Mouse (Mus musculus) lung, embryonic 14.5 days (tissue): ENCODE measurements at regions not wholly inside any gene's neighbourhood (a gene's known extent, or its start where the extent isn't known, plus 50 kb on each side); places are given as distances from the start of the nearest gene placed in this dataset.

Source experiments
- ATAC-seq: fragments of 200-750 bp; cut with Nextera tagmentation; 2 replicates; pipeline ENCODE4 v1.8.0; 2017; ENCODE audit warnings: mild to moderate bottlenecking, moderate TSS enrichment, moderate library complexity; ENCODE audit not compliant: insufficient read depth
- DNase-seq: peaks from one replicate; pipeline ENCODE4 v3.0.0-alpha.2; 2015
- H3K27ac ChIP-seq: fragments of 300-500 bp; sonication (generic); 2 replicates; pipeline ENCODE4 v1.5.1; 2014; ENCODE audit warnings: low read depth, mild to moderate bottlenecking, moderate library complexity
- H3K27me3 ChIP-seq: fragments of 300-500 bp; sonication (generic); 2 replicates; pipeline ENCODE4 v1.6.1; 2014; ENCODE audit warnings: low read length, control low read depth; ENCODE audit not compliant: insufficient read depth
- H3K36me3 ChIP-seq: fragments of 300-500 bp; sonication (generic); 2 replicates; pipeline ENCODE4 v1.6.1; 2014; ENCODE audit warnings: control low read depth; ENCODE audit not compliant: insufficient read depth
- H3K4me1 ChIP-seq: fragments of 300-500 bp; sonication (generic); 2 replicates; pipeline ENCODE4 v1.6.1; 2014; ENCODE audit warnings: antibody characterized with exemption, control low read depth; ENCODE audit not compliant: insufficient read depth
- H3K4me2 ChIP-seq: fragments of 300-500 bp; sonication (generic); 2 replicates; pipeline ENCODE4 v1.6.1; 2014; ENCODE audit warnings: mild to moderate bottlenecking
- H3K4me3 ChIP-seq: fragments of 300-500 bp; sonication (generic); 2 replicates; pipeline ENCODE4 v1.5.1; 2014; ENCODE audit warnings: low read depth, low read length
- H3K9ac ChIP-seq: fragments of 300-500 bp; sonication (generic); 2 replicates; pipeline ENCODE4 v1.6.1; 2014
- H3K9me3 ChIP-seq: fragments of 300-500 bp; sonication (generic); 2 replicates; pipeline ENCODE4 v1.6.1; 2016; ENCODE audit warnings: low read depth, low read length, control low read depth
- CTCF ChIP-seq: IDR thresholded peaks from 2 replicates; pipeline ENCODE4 v1.5.1; 2016; ENCODE audit warnings: antibody characterized with exemption, low read depth
- WGBS: fragments of 180-500 bp; shearing (Covaris S2); extraction: QIAGEN DNeasy Blood & Tissue Kit; methylation state at CpG from one replicate; pipeline ENCODE4 v1.1.7; 2014; 5-methylcytosine and 5-hydroxymethylcytosine counted together

- DNase-seq, result no peak
- no peak overlapping the region for H3K9ac ChIP-seq
- H3K4me3 ChIP-seq, result no peak overlapping the region
- TF ChIP-seq CTCF, result no peak
- no peaks in the 10 kb centered on the region for H3K4me1 ChIP-seq
- H3K27ac ChIP-seq, result no peak overlapping the region
- no peaks in the 10 kb centered on the region for H3K9me3 ChIP-seq
- no peaks in the 10 kb centered on the region for H3K27me3 ChIP-seq
- no peaks in the 10 kb centered on the region for H3K36me3 ChIP-seq
- WGBS, result 68% methylated on average over 8 of the region's 8 CpGs
- ATAC-seq, result no peak
- H3K4me2 ChIP-seq, result no peak overlapping the region
Measured at GRCm38 (mm10) chr16:64391440-64392197, 210.6 kb downstream of the Csnka2ip start.

- no peak overlapping the region for H3K4me2 ChIP-seq
- H3K9me3 ChIP-seq, result no peaks in the 10 kb centered on the region
- ATAC-seq (no peak), DNase-seq (peak; percentile 27)
- no peaks in the 10 kb centered on the region for H3K36me3 ChIP-seq
- WGBS, result 45% methylated on average over 13 of the region's 13 CpGs
- H3K27me3 ChIP-seq, result no peaks in the 10 kb centered on the region
- TF ChIP-seq CTCF, result no peak
- no peak overlapping the region for H3K27ac ChIP-seq
- no peak overlapping the region for H3K4me3 ChIP-seq
- no peak overlapping the region for H3K9ac ChIP-seq
- H3K4me1 ChIP-seq, result no peaks in the 10 kb centered on the region
Measured at GRCm38 (mm10) chr16:64368608-64369399, 233.4 kb downstream of the Csnka2ip start.

GRCm38 (mm10) chr16:64347940-64348339 lies 254.3 kb downstream of the Csnka2ip start:
- Histone ChIP-seq H3K36me3 (no peaks in the 10 kb centered on the region), H3K4me2 (no peak overlapping the region), H3K4me1 (no peaks in the 10 kb centered on the region; the same call in 1 of the 2 replicates), H3K4me3 (no peak overlapping the region), H3K27ac (no peak overlapping the region), H3K27me3 (no peaks in the 10 kb centered on the region), H3K9ac (no peak overlapping the region), H3K9me3 (no peaks in the 10 kb centered on the region)
- no peak for ATAC-seq
- no peak for TF ChIP-seq CTCF
- WGBS, result 45% methylated on average over 10 of the region's 10 CpGs
- peak; percentile 12 for DNase-seq

GRCm38 (mm10) chr16:64332887-64333455 lies 269.2 kb downstream of the Csnka2ip start:
- no peaks in the 10 kb centered on the region for H3K9me3 ChIP-seq
- H3K4me2 ChIP-seq, result no peak overlapping the region
- H3K4me1 ChIP-seq, result no peaks in the 10 kb centered on the region
- H3K4me3 ChIP-seq, result no peak overlapping the region
- H3K36me3 ChIP-seq, result no peaks in the 10 kb centered on the region
- no peak for TF ChIP-seq CTCF
- WGBS, result 88% methylated on average over 1 of the region's 1 CpGs
- no peak overlapping the region for H3K27ac ChIP-seq
- H3K27me3 ChIP-seq, result no peaks in the 10 kb centered on the region
- no peak overlapping the region for H3K9ac ChIP-seq
- DNase-seq (no peak), ATAC-seq (no peak)

- no peak overlapping the region for H3K27ac ChIP-seq
- no peak for TF ChIP-seq CTCF
- ATAC-seq, result no peak
Measured at GRCm38 (mm10) chr16:64332195-64332886, 269.9 kb downstream of the Csnka2ip start.

GRCm38 (mm10) chr16:64329264-64330060 lies 272.7 kb downstream of the Csnka2ip start:
- 83% methylated on average over 11 of the region's 11 CpGs for WGBS
- Histone ChIP-seq H3K4me2 (no peak overlapping the region), H3K9me3 (no peaks in the 10 kb centered on the region), H3K4me3 (no peak overlapping the region), H3K27ac (no peak overlapping the region), H3K9ac (no peak overlapping the region), H3K4me1 (no peaks in the 10 kb centered on the region), H3K36me3 (no peaks in the 10 kb centered on the region), H3K27me3 (no peaks in the 10 kb centered on the region)
- DNase-seq, result no peak
- no peak for ATAC-seq
- TF ChIP-seq CTCF, result no peak

More at GRCm38 (mm10) chr16:64332195-64332886, 269.9 kb downstream of the Csnka2ip start:
- Histone ChIP-seq H3K27me3 (no peaks in the 10 kb centered on the region), H3K36me3 (no peaks in the 10 kb centered on the region), H3K4me3 (no peak overlapping the region), H3K9ac (no peak overlapping the region), H3K9me3 (no peaks in the 10 kb centered on the region), H3K4me2 (no peak overlapping the region), H3K4me1 (no peaks in the 10 kb centered on the region)
- WGBS, result 82% methylated on average over 8 of the region's 8 CpGs
- DNase-seq, result no peak
